Mouse (Mus musculus) E14TG2a.4 (cell line): ENCODE data around the gene Pkdcc.
A peak's percentile ranks its signal among the peaks of the same experiment; 100 is the strongest.

Source experiments
- H3K27me3 ChIP-seq: 2 replicates; pipeline ENCODE4 v1.6.1; 2014; ENCODE audit warnings: low read length, control low read depth; ENCODE audit not compliant: insufficient read depth
- H3K36me3 ChIP-seq: 2 replicates; pipeline ENCODE4 v1.6.1; 2014; ENCODE audit warnings: low read length, control low read depth; ENCODE audit not compliant: insufficient read depth
- H3K4me1 ChIP-seq: replicated peaks from 2 replicates; pipeline ENCODE4 v1.6.1; 2014; ENCODE audit warnings: low read depth, low read length, control low read depth
- H3K4me3 ChIP-seq: replicated peaks from 2 replicates; pipeline ENCODE4 v1.5.1; 2014; ENCODE audit warnings: mild to moderate bottlenecking, low read length
- H3K9me3 ChIP-seq: 2 replicates; pipeline ENCODE4 v1.6.1; 2014; ENCODE audit warnings: low read length, control low read depth
- CTCF ChIP-seq: conservative IDR thresholded peaks from 2 replicates; pipeline ENCODE4 v1.5.1; 2014; ENCODE audit warnings: low read length
- NANOG ChIP-seq: IDR thresholded peaks from 2 replicates; pipeline ENCODE4 v1.6.1; 2014; ENCODE audit warnings: borderline replicate concordance, low read length, mixed read lengths
- POU5F1 ChIP-seq: IDR thresholded peaks from 2 replicates; pipeline ENCODE4 v1.6.1; 2014; ENCODE audit warnings: low read length, borderline replicate concordance

The Pkdcc gene

GRCm38 (mm10) chr17:83203692-83204383, 11.3 kb upstream of the Pkdcc start:
- Histone ChIP-seq H3K36me3 (no peaks in the 10 kb centered on the region), H3K4me3 (no peak overlapping the region), H3K4me1 (peaks cover 44% of the 10 kb centered on the region), H3K9me3 (peaks cover 7% of the 10 kb centered on the region), H3K27me3 (peaks cover 72% of the 10 kb centered on the region)
- 0 out of 2 replicates have a peak, but pooled peaks have one; percentile 7 for TF ChIP-seq NANOG
- no peak for TF ChIP-seq POU5F1
- no peak for TF ChIP-seq CTCF

GRCm38 (mm10) chr17:83207296-83207695, 7.8 kb upstream of the Pkdcc start:
- H3K9me3 ChIP-seq, result peaks cover 12% of the 10 kb centered on the region
- H3K27me3 ChIP-seq, result peaks cover 79% of the 10 kb centered on the region
- H3K36me3 ChIP-seq, result no peaks in the 10 kb centered on the region
- TF ChIP-seq NANOG, result no peak
- TF ChIP-seq CTCF, result no peak
- TF ChIP-seq POU5F1, result no peak
- H3K4me3 ChIP-seq, result no peak overlapping the region
- H3K4me1 ChIP-seq, result peaks cover 17% of the 10 kb centered on the region

- peaks cover 12% of the 10 kb centered on the region for H3K9me3 ChIP-seq
- no peak for TF ChIP-seq NANOG
- H3K4me3 ChIP-seq, result no peak overlapping the region
These were observed 6.6 kb upstream of the Pkdcc start for GRCm38 (mm10) chr17:83208455-83208854.

GRCm38 (mm10) chr17:83210531-83210930, 4.6 kb upstream of the Pkdcc start:
- H3K4me3 ChIP-seq, result no peak overlapping the region
- TF ChIP-seq POU5F1, result no peak
- TF ChIP-seq CTCF, result no peak
- TF ChIP-seq NANOG, result no peak

More at GRCm38 (mm10) chr17:83208455-83208854, 6.6 kb upstream of the Pkdcc start:
- Histone ChIP-seq H3K36me3 (no peaks in the 10 kb centered on the region), H3K4me1 (peaks cover 18% of the 10 kb centered on the region), H3K27me3 (peaks cover 83% of the 10 kb centered on the region)

GRCm38 (mm10) chr17:83211196-83211595, 3.9 kb upstream of the Pkdcc start:
- no peak overlapping the region for H3K4me3 ChIP-seq
- peaks cover 15% of the 10 kb centered on the region for H3K4me1 ChIP-seq
- peaks cover 5% of the 10 kb centered on the region; the same call in 1 of the 2 replicates for H3K9me3 ChIP-seq
- H3K27me3 ChIP-seq, result peaks cover 83% of the 10 kb centered on the region
- no peaks in the 10 kb centered on the region for H3K36me3 ChIP-seq
- TF ChIP-seq NANOG, result no peak
- no peak for TF ChIP-seq POU5F1
- TF ChIP-seq CTCF, result no peak

More at GRCm38 (mm10) chr17:83210531-83210930, 4.6 kb upstream of the Pkdcc start:
- H3K36me3 ChIP-seq, result no peaks in the 10 kb centered on the region
- peaks cover 8% of the 10 kb centered on the region for H3K9me3 ChIP-seq
- H3K4me1 ChIP-seq, result peaks cover 11% of the 10 kb centered on the region
- H3K27me3 ChIP-seq, result peaks cover 83% of the 10 kb centered on the region

GRCm38 (mm10) chr17:83212422-83212821, 2.7 kb upstream of the Pkdcc start:
- Histone ChIP-seq H3K4me3 (no peak overlapping the region), H3K27me3 (peaks cover 88% of the 10 kb centered on the region), H3K9me3 (peaks cover 5% of the 10 kb centered on the region; the same call in 1 of the 2 replicates), H3K36me3 (no peaks in the 10 kb centered on the region), H3K4me1 (peaks cover 19% of the 10 kb centered on the region)
- no peak for TF ChIP-seq CTCF
- TF ChIP-seq POU5F1, result no peak
- TF ChIP-seq NANOG, result no peak

- peaks cover 5% of the 10 kb centered on the region; the same call in 1 of the 2 replicates for H3K9me3 ChIP-seq
- peaks cover 19% of the 10 kb centered on the region for H3K4me1 ChIP-seq
- TF ChIP-seq CTCF, result no peak
- no peak for TF ChIP-seq NANOG
- no peak for TF ChIP-seq POU5F1
- H3K4me3 ChIP-seq, result peak overlapping the region; percentile 82
- peaks cover 88% of the 10 kb centered on the region for H3K27me3 ChIP-seq
- no peaks in the 10 kb centered on the region for H3K36me3 ChIP-seq
These were observed 1.7 kb upstream of the Pkdcc start for GRCm38 (mm10) chr17:83213228-83213915.

- peak overlapping the region; percentile 82 for H3K4me3 ChIP-seq
- H3K4me1 ChIP-seq, result peaks cover 19% of the 10 kb centered on the region
- peaks cover 90% of the 10 kb centered on the region for H3K27me3 ChIP-seq
- TF ChIP-seq NANOG (no peak), POU5F1 (no peak), CTCF (no peak)
- H3K9me3 ChIP-seq, result peaks cover 5% of the 10 kb centered on the region; the same call in 1 of the 2 replicates
- no peaks in the 10 kb centered on the region for H3K36me3 ChIP-seq
These were observed 915 bp upstream of the Pkdcc start for GRCm38 (mm10) chr17:83214161-83214592.
